Mouse (Mus musculus) intestine, postnatal 0 days (tissue): ENCODE results near the gene Ypel2. TPM values are rescaled to one million over a fixed set of nuclear protein-coding genes. Genes with fewer than 3 reads are reported as not detected.

Experiments
- ATAC-seq: fragments of 200-750 bp; cut with Nextera tagmentation; 2 replicates; pipeline ENCODE4 v1.8.0; 2017; ENCODE audit warnings: mild to moderate bottlenecking, moderate TSS enrichment, moderate library complexity
- H3K27ac ChIP-seq: fragments of 300-500 bp; sonication (generic); 2 replicates; pipeline ENCODE4 v1.5.1; 2014; ENCODE audit warnings: mild to moderate bottlenecking, low read depth, low read length, moderate library complexity
- H3K27me3 ChIP-seq: fragments of 300-500 bp; sonication (generic); replicated peaks from 2 replicates; pipeline ENCODE4 v1.6.1; 2014; ENCODE audit warnings: low read length, mixed read lengths; ENCODE audit not compliant: control insufficient read depth, insufficient read depth
- H3K36me3 ChIP-seq: fragments of 300-500 bp; sonication (generic); 2 replicates; pipeline ENCODE4 v1.6.1; 2014; ENCODE audit warnings: mild to moderate bottlenecking, moderate library complexity; ENCODE audit not compliant: control insufficient read depth, insufficient read depth
- H3K4me1 ChIP-seq: fragments of 300-500 bp; sonication (generic); replicated peaks from 2 replicates; pipeline ENCODE4 v1.6.1; 2014; ENCODE audit warnings: antibody characterized with exemption, low read length, mixed read lengths; ENCODE audit not compliant: control insufficient read depth, insufficient read depth
- H3K4me2 ChIP-seq: fragments of 300-500 bp; sonication (generic); replicated peaks from 2 replicates; pipeline ENCODE4 v1.6.1; 2014; ENCODE audit warnings: low read depth, mild to moderate bottlenecking, moderate library complexity
- H3K4me3 ChIP-seq: fragments of 300-500 bp; sonication (generic); 2 replicates; pipeline ENCODE4 v1.5.1; 2014; ENCODE audit warnings: low read depth, low read length
- H3K9ac ChIP-seq: fragments of 300-500 bp; sonication (generic); 2 replicates; pipeline ENCODE4 v1.6.1; 2014; ENCODE audit warnings: mild to moderate bottlenecking, low read depth, low read length
- H3K9me3 ChIP-seq: fragments of 300-500 bp; sonication (generic); 2 replicates; pipeline ENCODE4 v1.6.1; 2016; ENCODE audit warnings: mixed run types; ENCODE audit not compliant: control insufficient read depth
- CTCF ChIP-seq: sonication (generic); IDR thresholded peaks from 2 replicates; pipeline ENCODE4 v1.5.1; 2016; ENCODE audit warnings: low read depth, mild to moderate bottlenecking, control low read depth, antibody characterized with exemption, moderate library complexity
- WGBS: fragments of 180-500 bp; shearing (Covaris S2); extraction: QIAGEN DNeasy Blood & Tissue Kit; methylation state at CpG from one replicate; pipeline ENCODE4 v1.1.7; 2014; 5-methylcytosine and 5-hydroxymethylcytosine counted together
- polyA plus RNA-seq: library from polyadenylated mRNA; unstranded; fragments of >200 nt; fragmentation: Nextera tagmentation; extraction: Ambion mirVana; gene quantifications from 2 replicates; pipeline ENCODE4 v1.2.1, GENCODE M21; 2015

Ypel2 gene
- polyA plus RNA-seq, 1 experiment from 2014 or later, result 4.6 TPM

DNA sequence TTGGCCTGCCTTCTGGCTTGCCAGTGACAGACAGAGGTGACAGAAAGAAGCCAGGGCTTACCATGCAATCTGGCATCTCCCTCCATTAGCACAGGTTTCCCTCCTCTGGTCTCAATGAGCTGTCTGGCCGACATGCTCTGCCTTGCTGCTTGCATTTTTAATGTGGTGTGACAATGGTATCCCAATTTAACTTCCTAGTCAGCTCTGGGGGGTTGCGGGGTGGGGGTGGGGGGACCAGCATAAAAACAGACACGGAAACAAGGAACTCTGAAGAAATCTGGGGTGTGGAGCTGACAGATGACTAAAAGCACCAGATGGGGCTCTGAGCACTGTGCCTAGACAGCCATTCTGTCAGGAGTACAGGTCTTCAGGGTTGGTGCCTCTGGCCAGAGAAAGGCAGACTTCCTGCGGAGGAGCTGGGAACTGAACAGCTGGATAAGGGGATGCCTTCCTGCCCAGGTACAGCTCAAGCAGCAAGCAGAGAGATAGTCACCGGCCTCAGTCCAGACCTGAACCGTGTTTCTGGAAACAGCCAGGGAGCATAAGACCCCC lies 46.8 kb downstream of the Ypel2 start:
- H3K4me2 ChIP-seq, result no peak overlapping the region
- no peaks in the 10 kb centered on the region for H3K27me3 ChIP-seq
- ATAC-seq, result no peak
- TF ChIP-seq CTCF, result no peak
- 78% methylated on average over 6 of the region's 6 CpGs for WGBS
- H3K27ac ChIP-seq, result no peak overlapping the region
- no peak overlapping the region for H3K9ac ChIP-seq
- H3K36me3 ChIP-seq, result peaks cover 13% of the 10 kb centered on the region
- H3K9me3 ChIP-seq, result no peaks in the 10 kb centered on the region
- H3K4me1 ChIP-seq, result no peaks in the 10 kb centered on the region; the same call in 1 of the 2 replicates
- no peak overlapping the region for H3K4me3 ChIP-seq

DNA sequence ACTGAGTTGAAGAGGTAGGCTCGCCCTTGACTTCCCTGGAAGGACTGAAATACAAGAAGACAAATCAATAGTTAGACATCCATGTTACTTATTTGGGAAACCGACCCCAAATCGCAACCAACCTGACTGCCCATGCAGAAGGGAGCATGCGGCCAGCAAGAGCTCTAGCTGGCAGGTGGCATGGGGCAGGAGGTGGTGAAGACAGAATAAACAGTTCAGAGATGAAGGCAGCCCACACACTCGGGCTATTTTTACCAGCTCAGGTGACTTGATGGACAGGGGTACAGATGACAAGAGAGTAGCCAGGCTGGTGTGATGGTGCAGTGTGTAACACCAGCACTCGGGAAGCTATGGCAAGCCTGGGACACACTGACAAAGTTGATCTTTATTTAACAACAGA lies 47.6 kb downstream of the Ypel2 start:
- 82% methylated on average over 6 of the region's 6 CpGs for WGBS

GRCm38 (mm10) chr11:86945058-86945457 lies 48.4 kb downstream of the Ypel2 start:
- ATAC-seq, result peak; percentile 69
- 41% methylated on average over 8 of the region's 8 CpGs for WGBS
- H3K9ac ChIP-seq, result no peak overlapping the region
- no peak for TF ChIP-seq CTCF
- H3K4me2 ChIP-seq, result no peak overlapping the region
- no peaks in the 10 kb centered on the region for H3K27me3 ChIP-seq
- no peak overlapping the region for H3K27ac ChIP-seq
- H3K36me3 ChIP-seq, result peaks cover 22% of the 10 kb centered on the region
- H3K4me3 ChIP-seq, result no peak overlapping the region
- H3K9me3 ChIP-seq, result no peaks in the 10 kb centered on the region
- no peaks in the 10 kb centered on the region; the same call in 1 of the 2 replicates for H3K4me1 ChIP-seq

More for the DNA sequence above, 47.6 kb downstream of the Ypel2 start:
- Histone ChIP-seq H3K27ac (no peak overlapping the region), H3K9me3 (no peaks in the 10 kb centered on the region), H3K36me3 (peaks cover 13% of the 10 kb centered on the region), H3K4me2 (no peak overlapping the region), H3K9ac (no peak overlapping the region), H3K27me3 (no peaks in the 10 kb centered on the region), H3K4me3 (no peak overlapping the region), H3K4me1 (no peaks in the 10 kb centered on the region; the same call in 1 of the 2 replicates)
- TF ChIP-seq CTCF, result no peak
- no peak for ATAC-seq

DNA sequence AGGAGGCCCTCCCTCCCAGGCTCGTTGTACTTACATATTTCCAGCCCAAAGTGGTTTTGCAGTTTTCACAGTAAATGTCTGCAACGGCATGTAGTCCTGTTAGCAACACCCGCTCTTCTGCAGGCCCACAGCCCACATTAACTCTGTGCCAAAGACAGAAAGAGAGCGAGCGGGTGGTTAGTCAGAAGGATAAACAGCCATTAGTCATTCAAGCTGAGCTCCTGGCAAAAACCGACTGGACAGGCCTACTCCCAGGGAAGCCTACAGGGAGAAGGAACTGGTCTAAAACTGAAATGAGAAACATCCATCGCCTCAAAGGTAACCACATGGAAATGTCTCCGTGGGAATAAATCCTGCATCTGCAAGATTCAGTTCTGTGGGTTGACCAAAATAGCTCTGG lies 49.0 kb downstream of the Ypel2 start:
- H3K4me2 ChIP-seq, result no peak overlapping the region
- no peaks in the 10 kb centered on the region for H3K27me3 ChIP-seq
- no peaks in the 10 kb centered on the region for H3K4me1 ChIP-seq
- H3K36me3 ChIP-seq, result peaks cover 25% of the 10 kb centered on the region
- H3K27ac ChIP-seq, result no peak overlapping the region
- no peak overlapping the region for H3K4me3 ChIP-seq
- ATAC-seq, result no peak
- no peaks in the 10 kb centered on the region for H3K9me3 ChIP-seq
- no peak overlapping the region for H3K9ac ChIP-seq
- no peak for TF ChIP-seq CTCF
- WGBS, result 66% methylated on average over 8 of the region's 8 CpGs

GRCm38 (mm10) chr11:86941904-86942303 lies 51.6 kb downstream of the Ypel2 start:
- Histone ChIP-seq H3K27ac (no peak overlapping the region), H3K9ac (no peak overlapping the region), H3K4me2 (no peak overlapping the region), H3K27me3 (no peaks in the 10 kb centered on the region), H3K36me3 (peaks cover 25% of the 10 kb centered on the region), H3K9me3 (no peaks in the 10 kb centered on the region), H3K4me3 (no peak overlapping the region), H3K4me1 (no peaks in the 10 kb centered on the region)
- no peak for TF ChIP-seq CTCF
- WGBS, result 82% methylated on average over 8 of the region's 8 CpGs
- no peak for ATAC-seq

DNA sequence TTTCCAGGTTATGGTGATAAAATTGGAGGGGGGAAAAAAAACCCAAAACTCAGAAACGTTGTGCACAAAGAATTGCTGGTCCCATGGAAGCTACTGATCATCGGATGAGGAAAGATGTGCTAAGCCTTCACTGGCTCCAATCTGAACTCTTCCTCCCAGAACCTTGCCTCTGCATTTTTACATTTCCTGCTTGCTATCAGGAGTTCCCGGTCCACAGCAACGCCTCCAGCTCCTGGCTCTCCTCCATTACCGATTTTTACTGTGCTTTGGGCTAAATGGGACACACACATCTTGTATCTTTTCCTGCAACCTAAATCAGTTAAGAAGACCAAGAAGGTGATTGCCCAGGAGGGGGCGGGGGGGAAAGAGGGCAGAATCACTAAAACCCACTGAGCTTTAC lies 54.0 kb downstream of the Ypel2 start:
- H3K9me3 ChIP-seq, result no peaks in the 10 kb centered on the region
- no peak overlapping the region for H3K4me2 ChIP-seq
- no peak overlapping the region for H3K9ac ChIP-seq
- H3K27me3 ChIP-seq, result no peaks in the 10 kb centered on the region
- ATAC-seq, result no peak
- H3K4me1 ChIP-seq, result no peaks in the 10 kb centered on the region
- no peak for TF ChIP-seq CTCF
- WGBS, result 76% methylated on average over 6 of the region's 6 CpGs
- no peak overlapping the region for H3K4me3 ChIP-seq
- no peak overlapping the region for H3K27ac ChIP-seq
- H3K36me3 ChIP-seq, result peaks cover 24% of the 10 kb centered on the region

DNA sequence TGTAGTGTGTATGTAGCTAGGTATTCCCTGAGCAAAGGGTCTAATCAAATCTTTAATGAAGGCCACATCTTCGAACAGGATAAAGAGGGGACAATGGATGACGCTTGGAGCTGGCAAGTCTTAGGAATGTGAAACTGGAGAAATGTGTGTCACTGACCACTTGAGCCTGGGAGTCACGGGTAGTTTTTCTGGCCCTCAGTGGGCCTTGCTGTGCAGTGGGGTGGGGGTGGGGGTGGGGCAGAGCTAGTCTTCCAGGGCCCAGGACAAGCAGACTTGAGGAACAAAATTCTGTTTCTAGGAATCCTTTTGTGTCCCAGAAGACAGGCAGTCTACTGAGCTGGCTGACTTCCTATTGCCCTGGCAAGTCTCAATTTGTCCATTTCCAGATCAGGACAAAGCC lies 55.0 kb downstream of the Ypel2 start:
- H3K4me3 ChIP-seq, result no peak overlapping the region
- no peak for ATAC-seq
- TF ChIP-seq CTCF, result no peak
- peaks cover 18% of the 10 kb centered on the region for H3K36me3 ChIP-seq
- no peaks in the 10 kb centered on the region for H3K27me3 ChIP-seq
- no peaks in the 10 kb centered on the region for H3K9me3 ChIP-seq
- no peak overlapping the region for H3K27ac ChIP-seq
- no peak overlapping the region for H3K9ac ChIP-seq
- 87% methylated on average over 3 of the region's 3 CpGs for WGBS
- no peaks in the 10 kb centered on the region for H3K4me1 ChIP-seq
- no peak overlapping the region for H3K4me2 ChIP-seq
